Mouse (Mus musculus) embryonic fibroblast, embryonic 13.5 days (primary cell): ENCODE results near the gene Gtpbp4.
"Not testable (repeated sequence)": the region's sequence is repeated elsewhere in the genome, so short reads cannot be mapped to it uniquely, and the experiment has no call there.

Source experiments
- CTCF ChIP-seq: IDR thresholded peaks from 2 replicates; pipeline ENCODE4 v1.5.1; 2011; ENCODE audit warnings: mild to moderate bottlenecking, control low read depth, low read length, moderate library complexity, borderline replicate concordance; ENCODE audit not compliant: insufficient read depth
- POLR2A ChIP-seq: IDR thresholded peaks from 2 replicates; pipeline ENCODE4 v1.6.1; 2011; ENCODE audit warnings: low read depth, mild to moderate bottlenecking, control low read depth, low read length, moderate library complexity

DNA sequence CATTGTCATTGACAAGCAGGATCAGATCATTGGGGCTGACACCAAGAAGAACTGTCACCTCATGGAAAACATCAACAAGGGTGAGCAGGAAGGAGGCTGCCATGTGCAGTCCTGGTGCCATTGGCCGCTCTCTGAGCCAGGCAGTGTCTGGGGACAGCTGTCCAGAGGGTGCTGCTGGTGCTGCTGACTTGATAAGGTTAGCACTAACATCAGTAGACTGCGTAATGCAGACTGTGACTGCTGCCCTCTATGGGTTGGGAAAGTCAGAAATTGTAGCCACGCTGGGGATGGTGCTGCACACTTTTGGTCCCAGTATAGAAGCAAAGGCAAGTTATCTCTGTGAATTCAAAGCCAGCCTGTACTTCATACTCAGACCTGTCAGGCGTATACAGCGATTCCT lies 39.0 kb downstream of the Gtpbp4 start:
- TF ChIP-seq CTCF, POLR2A: not testable (repeated sequence)
